Mouse (Mus musculus) gastrocnemius, postnatal 36 days (tissue): ENCODE results near the gene Espnl. TPM values are rescaled to one million over a fixed set of nuclear protein-coding genes. Genes with fewer than 3 reads are reported as not detected.
A peak's percentile ranks its signal among the peaks of the same experiment; 100 is the strongest.

Source experiments
- DNase-seq, 2 experiments: peaks; one replicate each; pipeline ENCODE4 v3.0.0; 2022
- intact Hi-C: fragments of 180-260 bp; cut with DNase I; formaldehyde crosslinking; loops from one replicate; pipeline ENCODE4 v1.15.1; 2025
- long read RNA-seq, 2 experiments: library from polyadenylated mRNA; stranded (forward); transcript quantifications; one replicate each; pipeline ENCODE4 v2.0.0; 2021
- total RNA-seq, 2 experiments: library from RNA; stranded (reverse); gene quantifications; 2 replicates each; pipeline ENCODE4 v1.2.3; 2021

Gene Espnl
- under 1 TPM; 0.05 to 0.10 TPM for total RNA-seq
- long read RNA-seq, experiment 1, result 0 reads
- long read RNA-seq, experiment 2, result 0 reads

GRCm38 (mm10) chr1:91321760-91322438 is at the start of gene Espnl:
Gene Espnl (plus strand): TSS chr1:91322075.
- no peak for DNase-seq

GRCm38 (mm10) chr1:91272260-91272659 is 49.6 kb upstream of the Espnl start:
- intact Hi-C loops, result no loop called here

More at GRCm38 (mm10) chr1:91321760-91322438, at the start of gene Espnl:
- intact Hi-C loops, result no loop called here

GRCm38 (mm10) chr1:91276581-91276980 is 45.3 kb upstream of the Espnl start:
- no peak for DNase-seq
- intact Hi-C loops, result no loop called here

More at GRCm38 (mm10) chr1:91272260-91272659, 49.6 kb upstream of the Espnl start:
- no peak for DNase-seq

- intact Hi-C loops, result no loop called here
- no peak for DNase-seq
These were observed 44.4 kb upstream of the Espnl start for GRCm38 (mm10) chr1:91277480-91277879.

GRCm38 (mm10) chr1:91278410-91279119 is 43.3 kb upstream of the Espnl start:
- intact Hi-C loops, result no loop called here
- DNase-seq, result no peak

GRCm38 (mm10) chr1:91279126-91279525 is 42.7 kb upstream of the Espnl start:
- no peak for DNase-seq
- intact Hi-C loops, result no loop called here

- DNase-seq, result no peak
- intact Hi-C loops, result no loop called here
These were observed 39.3 kb upstream of the Espnl start for GRCm38 (mm10) chr1:91282582-91282981.

- intact Hi-C loops, result no loop called here
- DNase-seq, result no peak
These were observed 32.5 kb upstream of the Espnl start for GRCm38 (mm10) chr1:91289375-91289774.

- intact Hi-C loops, result no loop called here
- DNase-seq, result no peak
These were observed 29.6 kb upstream of the Espnl start for GRCm38 (mm10) chr1:91292101-91292825.

GRCm38 (mm10) chr1:91295544-91295943 is 26.3 kb upstream of the Espnl start:
- intact Hi-C loops, result no loop called here
- DNase-seq, result no peak

- peak; percentile 90 to 93 for DNase-seq
- intact Hi-C loops, result no loop called here
These were observed 23.8 kb upstream of the Espnl start, which contains the start of gene Scly for GRCm38 (mm10) chr1:91297799-91298744. Gene Scly (plus strand): TSS chr1:91298338.

GRCm38 (mm10) chr1:91299026-91299706 is 22.7 kb upstream of the Espnl start:
- intact Hi-C loops, result no loop called here
- DNase-seq, result no peak

- DNase-seq, result peak; percentile 30 to 48
- intact Hi-C loops, result no loop called here
These were observed 22.0 kb upstream of the Espnl start for GRCm38 (mm10) chr1:91299707-91300426.

- no peak for DNase-seq
- intact Hi-C loops, result no loop called here
These were observed 20.5 kb upstream of the Espnl start for GRCm38 (mm10) chr1:91301206-91301920.

- DNase-seq, result no peak
- intact Hi-C loops, result no loop called here
These were observed 19.9 kb upstream of the Espnl start for GRCm38 (mm10) chr1:91302021-91302420.

- no peak for DNase-seq
- intact Hi-C loops, result no loop called here
These were observed 17.3 kb upstream of the Espnl start for GRCm38 (mm10) chr1:91304621-91305020.

- no peak for DNase-seq
- intact Hi-C loops, result no loop called here
These were observed 12.3 kb upstream of the Espnl start for GRCm38 (mm10) chr1:91309366-91310085.

- intact Hi-C loops, result no loop called here
- DNase-seq, result no peak
These were observed 9.6 kb upstream of the Espnl start for GRCm38 (mm10) chr1:91312273-91312672.
